Mouse (Mus musculus) adrenal gland, postnatal 36 days (tissue): ENCODE measurements at regions not wholly inside any gene's neighbourhood (a gene's known extent, or its start where the extent isn't known, plus 50 kb on each side); places are given as distances from the start of the nearest gene placed in this dataset.
A peak's percentile ranks its signal among the peaks of the same experiment; 100 is the strongest.

ENCODE experiments used
- DNase-seq, 2 experiments: peaks; one replicate each; pipeline ENCODE4 v3.0.0; 2021; ENCODE audit warnings: mixed read lengths in 1 of 2

- no peak for DNase-seq
Observed at GRCm38 (mm10) chr4:72688842-72689241, 163.6 kb downstream of the Aldoart1 start.

- no peak for DNase-seq
Observed at GRCm38 (mm10) chr4:72674006-72674405, 178.4 kb downstream of the Aldoart1 start.

- DNase-seq = no peak
Observed at GRCm38 (mm10) chr4:72671652-72672411, 180.6 kb downstream of the Aldoart1 start.

GRCm38 (mm10) chr4:72669827-72670494, 182.5 kb downstream of the Aldoart1 start:
- DNase-seq = no peak

GRCm38 (mm10) chr4:72664379-72664778, 188.1 kb downstream of the Aldoart1 start:
- no peak for DNase-seq

GRCm38 (mm10) chr4:72662477-72662876, 190.0 kb downstream of the Aldoart1 start:
- DNase-seq = no peak

GRCm38 (mm10) chr4:72656206-72656605, 196.2 kb downstream of the Aldoart1 start:
- no peak for DNase-seq

GRCm38 (mm10) chr4:72647130-72647529, 205.3 kb downstream of the Aldoart1 start:
- no peak for DNase-seq

GRCm38 (mm10) chr4:72629416-72629815, 223.0 kb downstream of the Aldoart1 start:
- no peak for DNase-seq

GRCm38 (mm10) chr4:72627219-72627930, 225.1 kb downstream of the Aldoart1 start:
- DNase-seq = no peak

GRCm38 (mm10) chr4:72605107-72605506, 247.3 kb downstream of the Aldoart1 start:
- DNase-seq = no peak

GRCm38 (mm10) chr4:72595494-72595893, 256.9 kb downstream of the Aldoart1 start:
- no peak for DNase-seq

GRCm38 (mm10) chr4:72592129-72592528, 260.3 kb downstream of the Aldoart1 start:
- no peak for DNase-seq

GRCm38 (mm10) chr4:72574946-72575345, 277.5 kb downstream of the Aldoart1 start:
- DNase-seq = no peak

- no peak for DNase-seq
Observed at GRCm38 (mm10) chr4:72571924-72572323, 280.5 kb downstream of the Aldoart1 start.

- no peak for DNase-seq
Observed at GRCm38 (mm10) chr4:72565186-72565585, 287.2 kb downstream of the Aldoart1 start.

- DNase-seq = no peak
Observed at GRCm38 (mm10) chr4:72562909-72563676, 289.3 kb downstream of the Aldoart1 start.

- no peak for DNase-seq
Observed at GRCm38 (mm10) chr4:72554276-72554675, 298.2 kb downstream of the Aldoart1 start.

GRCm38 (mm10) chr4:72534563-72534962, 317.9 kb downstream of the Aldoart1 start:
- peak; percentile 4 to 5 for DNase-seq

GRCm38 (mm10) chr4:72524630-72525029, 323.9 kb upstream of the Tle1 start:
- DNase-seq = no peak

- DNase-seq = peak; percentile 3 to 6
Observed at GRCm38 (mm10) chr4:72524100-72524499, 323.4 kb upstream of the Tle1 start.

GRCm38 (mm10) chr4:72511220-72511619, 310.5 kb upstream of the Tle1 start:
- no peak for DNase-seq
